Mouse (Mus musculus) erythroblast, adult 5-6 weeks (primary cell): ENCODE measurements around the gene Ctrl. TPM values are rescaled to one million over a fixed set of nuclear protein-coding genes. Genes with fewer than 3 reads are reported as not detected.

ENCODE experiments used
- ATAC-seq: replicated peaks from 2 replicates; pipeline ENCODE4 v1.8.0; 2016; ENCODE audit warnings: moderate number of reproducible peaks, mild to moderate bottlenecking, moderate TSS enrichment, inconsistent platforms; ENCODE audit not compliant: poor library complexity, low FRiP score, severe bottlenecking
- total RNA-seq, 2 experiments: library from RNA; stranded (forward) in 1 of 2; stranded (reverse) in 1 of 2; fragments of 150-400 nt in 1 of 2; fragments of 200-764, 138-1000 nt in 1 of 2; gene quantifications; 2 replicates each; pipeline versions ENCODE4 v1.2.3 to v1.2.4; 2015 to 2017; ENCODE audit warnings: low replicate concordance in 2 of 2

Ctrl gene
- total RNA-seq, 2 experiments from 2014 or later, result not detected

- no peak for ATAC-seq
These were observed 8.9 kb upstream of the Ctrl start for GRCm38 (mm10) chr8:105942542-105942941.

GRCm38 (mm10) chr8:105942026-105942425 is 8.4 kb upstream of the Ctrl start:
- ATAC-seq, result no peak

GRCm38 (mm10) chr8:105938306-105938669 is 4.6 kb upstream of the Ctrl start, which contains the start of gene Psmb10:
Gene Psmb10, minus strand, starts transcription at chr8:105938444.
- no peak for ATAC-seq

GRCm38 (mm10) chr8:105937496-105938305 is 4.0 kb upstream of the Ctrl start:
- peak; percentile 48 for ATAC-seq

GRCm38 (mm10) chr8:105936866-105937475 is 3.3 kb upstream of the Ctrl start:
- peak; percentile 92 for ATAC-seq

- no peak for ATAC-seq
These were observed 2.4 kb upstream of the Ctrl start for GRCm38 (mm10) chr8:105935863-105936603.

- ATAC-seq, result no peak
These were observed 1.4 kb upstream of the Ctrl start for GRCm38 (mm10) chr8:105935105-105935504.

- ATAC-seq, result no peak
These were observed 1.1 kb downstream of the Ctrl start for GRCm38 (mm10) chr8:105932525-105932924.

GRCm38 (mm10) chr8:105931271-105931670 is 2.4 kb downstream of the Ctrl start:
- ATAC-seq, result no peak

GRCm38 (mm10) chr8:105930602-105931001 is 3.1 kb downstream of the Ctrl start:
- ATAC-seq, result peak; percentile 78

- no peak for ATAC-seq
These were observed 8.5 kb downstream of the Ctrl start for GRCm38 (mm10) chr8:105925123-105925522.

- ATAC-seq, result no peak
These were observed 14.3 kb downstream of the Ctrl start for GRCm38 (mm10) chr8:105919390-105919789.

GRCm38 (mm10) chr8:105900941-105901616 is 32.6 kb downstream of the Ctrl start:
- peak; percentile 62 for ATAC-seq

GRCm38 (mm10) chr8:105900180-105900940 is 33.3 kb downstream of the Ctrl start, which contains the start of gene Pskh1:
Gene Pskh1, plus strand, starts transcription at chr8:105900441.
- peak; percentile 93 for ATAC-seq

GRCm38 (mm10) chr8:105897801-105898480 is 35.7 kb downstream of the Ctrl start:
- ATAC-seq, result no peak

- peak; percentile 43; the same call in 1 of the 2 replicates for ATAC-seq
These were observed 40.3 kb downstream of the Ctrl start, which contains the start of gene Nrn1l for GRCm38 (mm10) chr8:105893339-105893738. Gene Nrn1l, plus strand, starts transcription at chr8:105893567.

- no peak; the same call in 1 of the 2 replicates for ATAC-seq
These were observed 41.2 kb downstream of the Ctrl start for GRCm38 (mm10) chr8:105892432-105892831.

GRCm38 (mm10) chr8:105890870-105891269 is 42.8 kb downstream of the Ctrl start:
- ATAC-seq, result no peak
